Mouse (Mus musculus): Measurements from ENCODE around the gene Oas1h.

GRCm38 (mm10) chr5:120895231-120895900 lies 34.1 kb downstream of the Oas1h start:
- no peak for TF ChIP-seq CTCF (IDR thresholded peaks at IDR 0.05; ENCODE audit: low read depth)
- no peak for TF ChIP-seq EP300 (IDR thresholded peaks at IDR 0.05; ENCODE audit: low read depth)

All from liver, postnatal 0 days (tissue).